In the genomic region with DNA sequence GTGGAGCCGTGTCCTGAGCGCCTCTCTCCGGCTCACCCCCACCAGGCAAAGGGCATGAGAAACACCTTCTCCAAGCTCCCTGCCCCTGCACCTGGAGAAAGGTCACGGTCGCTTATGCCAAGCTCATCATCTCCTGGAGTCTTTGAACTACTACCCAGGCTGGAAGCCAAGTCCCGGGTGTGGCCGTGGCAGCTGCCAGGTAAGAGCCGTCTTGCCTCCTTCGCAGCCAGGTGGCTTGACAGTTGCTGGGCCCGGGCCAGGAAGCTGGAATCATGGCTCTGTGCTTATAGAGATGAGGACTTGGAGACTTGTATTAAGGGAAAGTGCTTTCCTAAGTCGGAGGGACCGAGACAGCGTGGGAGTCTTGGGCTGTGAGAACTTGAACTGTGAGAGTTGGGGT, we compare ENCODE assay signal across 20 mouse cellular contexts. TPM values are rescaled to one million over a fixed set of nuclear protein-coding genes. Genes with fewer than 3 reads are reported as not detected.
DNase-seq lines count a peak whose midpoint lies in the region; ATAC-seq and TF ChIP-seq lines count a peak whose summit lies in the region.
"Had no signal": no experiment of that assay in that cellular context is flagged by ENCODE, and none has a peak within 500 bp of the region (broad histone marks: within the 10 kb centered on the region; RNA-seq: fewer than 3 reads in every experiment).

No protein-coding gene starts in this region.

- H3K4me1 ChIP-seq in hindbrain, embryonic 14.5 days (replicated peaks; ENCODE audit: control insufficient read depth, insufficient read depth, low read length) = peaks cover 6% of the 10 kb centered on the region; the same call in 1 of the 2 replicates
- H3K4me1 ChIP-seq in stomach, postnatal 0 days (replicated peaks; ENCODE audit: control insufficient read depth, insufficient read depth) = no peaks in the 10 kb centered on the region
- H3K4me1 ChIP-seq: embryonic facial prominence, embryonic 12.5 days; heart, embryonic 12.5 days; limb, embryonic 12.5 days had no signal

- no peaks in the 10 kb centered on the region for H3K9me3 ChIP-seq in hindbrain, embryonic 14.5 days (ENCODE audit: control insufficient read depth, low read length)
- H3K9me3 ChIP-seq in stomach, postnatal 0 days (ENCODE audit: control insufficient read depth, low read length) = no peaks in the 10 kb centered on the region
- H3K9me3 ChIP-seq: embryonic facial prominence, embryonic 12.5 days; forebrain, embryonic 13.5 days; heart, embryonic 12.5 days; limb, embryonic 12.5 days; neural tube, embryonic 15.5 days had no signal

- H3K27me3 ChIP-seq in hindbrain, embryonic 14.5 days (ENCODE audit: control insufficient read depth, insufficient read depth, low read length) = no peaks in the 10 kb centered on the region
- H3K27me3 ChIP-seq in stomach, postnatal 0 days (ENCODE audit: control insufficient read depth, insufficient read depth, low read length) = no peaks in the 10 kb centered on the region
- H3K27me3 ChIP-seq: embryonic facial prominence, embryonic 12.5 days; forebrain, embryonic 13.5 days; neural tube, embryonic 15.5 days; Patski had no signal

- H3K36me3 ChIP-seq in hindbrain, embryonic 14.5 days (replicated peaks; ENCODE audit: control insufficient read depth, insufficient read depth) = no peaks in the 10 kb centered on the region
- H3K36me3 ChIP-seq in stomach, postnatal 0 days (ENCODE audit: control insufficient read depth, insufficient read depth, low read length) = no peaks in the 10 kb centered on the region
- H3K36me3 ChIP-seq: embryonic facial prominence, embryonic 12.5 days; heart, embryonic 12.5 days; limb, embryonic 12.5 days; neural tube, embryonic 15.5 days had no signal

- no peak overlapping the region for H3K9ac ChIP-seq in hindbrain, embryonic 14.5 days
- H3K9ac ChIP-seq in stomach, postnatal 0 days (ENCODE audit: low read length) = no peak overlapping the region
- H3K9ac ChIP-seq: embryonic facial prominence, embryonic 12.5 days; forebrain, embryonic 13.5 days; heart, embryonic 12.5 days; limb, embryonic 12.5 days; liver, embryonic 14.5 days; neural tube, embryonic 15.5 days had no signal

- no peak overlapping the region for H3K4me3 ChIP-seq in left cerebral cortex, adult 2 months
- H3K4me3 ChIP-seq in hindbrain, embryonic 14.5 days (replicated peaks; ENCODE audit: low read length) = no peak overlapping the region
- H3K4me3 ChIP-seq in stomach, postnatal 0 days (ENCODE audit: low read depth, low read length) = no peak overlapping the region
- H3K4me3 ChIP-seq: embryonic facial prominence, embryonic 12.5 days; forebrain, embryonic 13.5 days; heart, embryonic 12.5 days; limb, embryonic 12.5 days; neural tube, embryonic 15.5 days had no signal

- intact Hi-C loops in left cerebral cortex, adult 2 months (cut with DNase I) = no loop called here

- DNase-seq in gastrocnemius, adult 18-20 months (ENCODE audit: low spot score) = peak; percentile 21
- no peak for DNase-seq in gastrocnemius, postnatal 4 days (ENCODE audit: low spot score in 2 of 2)
- DNase-seq in brain, adult 2 months (ENCODE audit: low read depth, low spot score) = peak; percentile 33
- peak; percentile 75 to 87 for DNase-seq in cerebellum, postnatal 14 days
- DNase-seq in gastrocnemius, postnatal 25 days = peak; percentile 40
- DNase-seq in left cerebral cortex, adult 2 months (ENCODE audit: extremely low spot score in 1 of 2, low spot score in 2 of 2) = no peak
- DNase-seq in hindbrain, embryonic 14.5 days (ENCODE audit: low spot score) = no peak
- DNase-seq in stomach, postnatal 0 days (ENCODE audit: low spot score) = no peak
- DNase-seq: heart, postnatal 36 days; right cerebral cortex, postnatal 25 days had no signal

- TF ChIP-seq CTCF in left cerebral cortex, adult 2 months (IDR thresholded peaks at IDR 0.05) = no peak
- no peak for TF ChIP-seq CTCF in stomach, postnatal 0 days (IDR thresholded peaks at IDR 0.05; ENCODE audit: low read depth)

- TF ChIP-seq EP300 in stomach, postnatal 0 days (optimal IDR thresholded peaks at IDR 0.05) = no peak

- ATAC-seq in hindbrain, embryonic 14.5 days (ENCODE audit: low FRiP score) = no peak
- ATAC-seq in stomach, postnatal 0 days (ENCODE audit: low FRiP score, low TSS enrichment) = no peak
- ATAC-seq: forebrain, embryonic 13.5 days; lung, postnatal 0 days; Patski had no signal

- no peak overlapping the region for H3K27ac ChIP-seq in left cerebral cortex, adult 2 months
- H3K27ac ChIP-seq in hindbrain, embryonic 14.5 days = no peak overlapping the region
- H3K27ac ChIP-seq in stomach, postnatal 0 days (replicated peaks) = no peak overlapping the region
- H3K27ac ChIP-seq: embryonic facial prominence, embryonic 12.5 days; forebrain, embryonic 13.5 days; kidney, postnatal 0 days; limb, embryonic 12.5 days; liver, embryonic 14.5 days; neural tube, embryonic 15.5 days had no signal

- H3K4me2 ChIP-seq in hindbrain, embryonic 14.5 days (replicated peaks) = no peak overlapping the region
- H3K4me2 ChIP-seq in stomach, postnatal 0 days (replicated peaks; ENCODE audit: low read depth) = no peak overlapping the region
- H3K4me2 ChIP-seq: embryonic facial prominence, embryonic 12.5 days; forebrain, embryonic 13.5 days; heart, embryonic 12.5 days; limb, embryonic 12.5 days; neural tube, embryonic 15.5 days had no signal

- 90% methylated on average over 13 of the region's 13 CpGs for WGBS in hindbrain, embryonic 14.5 days
- 72% methylated on average over 13 of the region's 13 CpGs for WGBS in stomach, postnatal 0 days

RNA-seq across cellular contexts. Expression of a gene that starts 16.4 kb away (rescaled TPM):
- 1 to 10 TPM; 2.9 to 3.7 TPM for total RNA-seq in gastrocnemius, adult 18-20 months (2021)
- total RNA-seq in gastrocnemius, postnatal 4 days (2021) = 1 to 10 TPM; 1.2 to 1.5 TPM
- 1 to 10 TPM; 1.7 to 2.3 TPM for total RNA-seq in gastrocnemius, postnatal 25 days (2021)
- total RNA-seq in left cerebral cortex, adult 2 months (2021) = 100 to 1,000 TPM; 124 TPM
- polyA plus RNA-seq in hindbrain, embryonic 14.5 days (2014; fragmentation: Nextera tagmentation; extraction: Ambion mirVana) = 44.1 and 46.8 TPM in 2 replicates
- polyA plus RNA-seq in stomach, postnatal 0 days (2015; fragmentation: Nextera tagmentation; extraction: Ambion mirVana) = 0.82 and 0.85 TPM in 2 replicates
- polyA plus RNA-seq: kidney, postnatal 0 days; liver, embryonic 14.5 days; lung, postnatal 0 days had no signal

RNA-seq across cellular contexts. Expression of a gene that starts 28.9 kb away (rescaled TPM):
- 1 to 10 TPM; 3.0 to 9.3 TPM for total RNA-seq in gastrocnemius, adult 18-20 months (2021)
- total RNA-seq in gastrocnemius, postnatal 4 days (2021) = 1 to 10 TPM; 4.5 to 4.8 TPM
- total RNA-seq in gastrocnemius, postnatal 25 days (2021) = 1 to 10 TPM; 4.0 to 5.7 TPM
- total RNA-seq in left cerebral cortex, adult 2 months (2021) = under 1 TPM; 0.48 to 0.65 TPM
- 2.8 and 2.9 TPM in 2 replicates for polyA plus RNA-seq in hindbrain, embryonic 14.5 days (2014; fragmentation: Nextera tagmentation; extraction: Ambion mirVana)
- 0.55 and 0.74 TPM in 2 replicates for polyA plus RNA-seq in stomach, postnatal 0 days (2015; fragmentation: Nextera tagmentation; extraction: Ambion mirVana)
- total RNA-seq: layer of hippocampus, postnatal 25 days had no signal
- polyA plus RNA-seq: forebrain, embryonic 13.5 days; lung, postnatal 0 days had no signal

Comparison
In these comparisons a context has a peak if more than half of its experiments do, and no peak if none do; other contexts are left out.
1. DNase-seq: peak in gastrocnemius, adult 18-20 months (single experiment), brain, adult 2 months (single experiment), cerebellum, postnatal 14 days (2 of 2) and gastrocnemius, postnatal 25 days (single experiment); none in gastrocnemius, postnatal 4 days (0 of 2), left cerebral cortex, adult 2 months (0 of 2), hindbrain, embryonic 14.5 days (single experiment) and stomach, postnatal 0 days (single experiment).
2. RNA of a gene that starts 16.4 kb away (total RNA-seq): 124 TPM in left cerebral cortex, adult 2 months; 2.9 to 3.7 TPM in gastrocnemius, adult 18-20 months, 1.7 to 2.3 TPM in gastrocnemius, postnatal 25 days and 1.2 to 1.5 TPM in gastrocnemius, postnatal 4 days; every median in the first group is over 10 times any median in the second.